Mouse (Mus musculus) lung, embryonic 16.5 days (tissue): Measurements from ENCODE around the gene Frs2. TPM values are rescaled to one million over a fixed set of nuclear protein-coding genes. Genes with fewer than 3 reads are reported as not detected.

ENCODE experiments used
- ATAC-seq: fragments of 200-750 bp; cut with Nextera tagmentation; 2 replicates; pipeline ENCODE4 v1.8.0; 2017; ENCODE audit warnings: low read depth, mild to moderate bottlenecking, moderate library complexity
- H3K27ac ChIP-seq: fragments of 300-500 bp; sonication (generic); 2 replicates; pipeline ENCODE4 v1.5.1; 2014; ENCODE audit warnings: mild to moderate bottlenecking, control low read depth, low read length
- H3K27me3 ChIP-seq: fragments of 300-500 bp; sonication (generic); 2 replicates; pipeline ENCODE4 v1.6.1; 2014; ENCODE audit warnings: low read depth, low read length, mixed read lengths; ENCODE audit not compliant: control insufficient read depth, insufficient read depth
- H3K36me3 ChIP-seq: fragments of 300-500 bp; sonication (generic); 2 replicates; pipeline ENCODE4 v1.6.1; 2014; ENCODE audit warnings: low read length; ENCODE audit not compliant: control insufficient read depth, insufficient read depth
- H3K4me1 ChIP-seq: fragments of 300-500 bp; sonication (generic); replicated peaks from 2 replicates; pipeline ENCODE4 v1.6.1; 2014; ENCODE audit warnings: low read length, mixed read lengths; ENCODE audit not compliant: control insufficient read depth, insufficient read depth
- H3K4me2 ChIP-seq: fragments of 300-500 bp; sonication (generic); 2 replicates; pipeline ENCODE4 v1.6.1; 2014; ENCODE audit warnings: low read depth, low read length, control low read depth
- H3K4me3 ChIP-seq: fragments of 300-500 bp; sonication (generic); 2 replicates; pipeline ENCODE4 v1.5.1; 2014; ENCODE audit warnings: mild to moderate bottlenecking, low read length, control low read depth
- H3K9ac ChIP-seq: fragments of 300-500 bp; sonication (generic); 2 replicates; pipeline ENCODE4 v1.6.1; 2014; ENCODE audit warnings: low read length, control low read depth
- H3K9me3 ChIP-seq: fragments of 300-500 bp; sonication (generic); 2 replicates; pipeline ENCODE4 v1.6.1; 2016; ENCODE audit warnings: low read length; ENCODE audit not compliant: control insufficient read depth
- WGBS: fragments of 180-500 bp; shearing (Covaris S2); extraction: QIAGEN DNeasy Blood & Tissue Kit; methylation state at CpG from one replicate; pipeline ENCODE4 v1.1.7; 2014; 5-methylcytosine and 5-hydroxymethylcytosine counted together
- polyA plus RNA-seq: library from polyadenylated mRNA; unstranded; fragments of >200 nt; fragmentation: Nextera tagmentation; extraction: Ambion mirVana; gene quantifications from 2 replicates; pipeline ENCODE4 v1.2.1, GENCODE M21; 2015

The Frs2 gene
- polyA plus RNA-seq, 1 experiment from 2014 or later, result 20.8 TPM

DNA sequence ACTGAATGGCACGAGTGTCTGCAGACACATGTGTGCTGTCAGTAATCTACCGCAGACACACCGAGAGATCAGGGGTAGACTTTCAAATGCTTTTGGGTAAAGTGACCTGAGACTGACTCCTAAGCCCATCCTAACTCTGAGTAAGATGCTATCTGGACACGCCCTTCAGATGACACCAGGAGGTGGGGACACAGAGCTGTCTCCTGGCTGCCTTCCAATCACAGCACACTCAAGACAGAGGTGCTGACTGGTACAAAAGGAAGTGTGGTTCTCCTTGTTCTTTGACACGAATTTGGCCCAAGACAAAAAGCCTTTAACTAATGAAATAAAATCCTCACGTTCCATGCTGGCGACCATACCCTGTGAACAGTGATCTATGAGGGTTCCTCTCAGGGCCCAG lies 75.2 kb downstream of the Frs2 start:
- Histone ChIP-seq H3K4me3 (no peak overlapping the region), H3K4me1 (no peaks in the 10 kb centered on the region), H3K4me2 (no peak overlapping the region), H3K27ac (no peak overlapping the region), H3K36me3 (peaks cover 37% of the 10 kb centered on the region), H3K27me3 (no peaks in the 10 kb centered on the region), H3K9me3 (no peaks in the 10 kb centered on the region), H3K9ac (no peak overlapping the region)
- 60% methylated on average over 7 of the region's 7 CpGs for WGBS
- no peak for ATAC-seq

DNA sequence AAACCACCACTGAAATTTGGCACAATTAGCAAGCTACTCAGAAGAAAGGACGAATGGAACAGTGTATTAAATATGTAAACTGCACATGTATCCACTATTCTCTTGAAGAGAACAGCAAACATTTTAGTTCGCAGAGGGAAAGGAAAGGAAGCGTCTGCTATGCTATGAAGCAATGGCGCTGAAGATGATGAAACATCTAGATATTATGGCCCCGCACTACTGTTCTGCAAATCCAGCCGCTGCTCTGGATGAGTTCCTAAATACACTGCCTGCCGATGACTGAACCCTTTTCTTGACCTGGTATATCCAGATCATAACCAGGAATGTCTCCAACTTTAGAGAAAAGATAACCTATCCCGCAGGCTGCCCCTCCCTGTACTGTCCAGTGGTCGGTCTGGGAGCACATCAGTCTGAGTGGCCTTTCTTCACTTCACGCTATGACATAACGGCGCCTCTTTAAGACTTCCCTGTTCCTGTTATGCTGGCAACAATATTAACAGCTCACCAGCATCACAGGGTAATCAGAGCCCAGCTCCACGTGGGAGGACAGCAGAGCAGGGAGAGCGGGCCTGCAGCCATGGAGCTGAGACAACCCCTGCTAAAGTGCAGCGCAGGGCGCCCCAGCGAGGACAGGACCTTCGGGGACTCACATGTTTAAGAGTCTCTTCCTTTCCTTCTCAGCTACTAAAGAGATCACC lies 76.0 kb downstream of the Frs2 start:
- H3K4me2 ChIP-seq, result no peak overlapping the region
- H3K27ac ChIP-seq, result no peak overlapping the region
- no peak overlapping the region for H3K4me3 ChIP-seq
- no peak overlapping the region for H3K9ac ChIP-seq
- 85% methylated on average over 18 of the region's 18 CpGs for WGBS
- no peaks in the 10 kb centered on the region for H3K27me3 ChIP-seq
- no peaks in the 10 kb centered on the region for H3K9me3 ChIP-seq
- no peaks in the 10 kb centered on the region for H3K4me1 ChIP-seq
- peaks cover 37% of the 10 kb centered on the region for H3K36me3 ChIP-seq
- 0 out of 2 replicates have a peak, but pooled peaks have one; percentile 26 for ATAC-seq

- no peak overlapping the region for H3K27ac ChIP-seq
- 0 out of 2 replicates have a peak, but pooled peaks cover 2% of the 10 kb centered on the region for H3K4me1 ChIP-seq
- no peak overlapping the region for H3K9ac ChIP-seq
- H3K4me2 ChIP-seq, result no peak overlapping the region
- no peak for ATAC-seq
- H3K36me3 ChIP-seq, result peaks cover 19% of the 10 kb centered on the region
- no peaks in the 10 kb centered on the region for H3K9me3 ChIP-seq
- no peak overlapping the region for H3K4me3 ChIP-seq
- no peaks in the 10 kb centered on the region for H3K27me3 ChIP-seq
- 82% methylated on average over 3 of the region's 3 CpGs for WGBS
Observed at GRCm38 (mm10) chr10:117069109-117069508, 79.2 kb downstream of the Frs2 start.

DNA sequence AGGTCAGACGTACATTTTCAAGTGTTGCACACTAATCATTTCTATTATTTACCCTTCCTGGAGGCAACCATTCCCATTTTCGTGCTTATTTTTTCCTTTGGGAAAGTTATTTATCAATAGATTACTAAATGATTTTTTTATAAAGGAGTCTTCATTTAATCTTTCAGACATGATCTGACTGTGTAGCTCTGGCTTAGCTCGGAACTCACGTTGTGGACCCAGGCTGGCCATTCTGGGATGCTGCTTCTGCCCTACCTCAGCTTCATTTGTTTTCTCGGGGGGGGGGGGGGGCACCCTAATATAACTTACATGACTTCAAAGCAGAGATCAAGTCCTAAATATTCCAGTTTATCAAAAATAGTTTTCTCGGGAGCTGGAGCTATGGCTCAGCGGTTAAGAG lies 84.3 kb downstream of the Frs2 start:
- Histone ChIP-seq H3K27ac (peak overlapping the region; percentile 91), H3K4me1 (peaks cover 7% of the 10 kb centered on the region; the same call in 1 of the 2 replicates), H3K36me3 (peaks cover 25% of the 10 kb centered on the region), H3K4me3 (peak overlapping the region; percentile 96), H3K27me3 (no peaks in the 10 kb centered on the region), H3K4me2 (peak overlapping the region; percentile 70), H3K9ac (peak overlapping the region; percentile 69), H3K9me3 (no peaks in the 10 kb centered on the region)
- ATAC-seq, result peak; percentile 31; the same call in 1 of the 2 replicates
- 5% methylated on average over 7 of the region's 7 CpGs for WGBS

GRCm38 (mm10) chr10:117063254-117064021 lies 84.9 kb downstream of the Frs2 start, which contains the start of gene Cct2:
TSS of gene Cct2 (minus strand) at chr10:117063814.
- under 1% methylated on average over 67 of the region's 68 CpGs for WGBS
- Histone ChIP-seq H3K9me3 (no peaks in the 10 kb centered on the region), H3K4me3 (peak within 1 kb of the TSS; percentile 96), H3K4me1 (peaks cover 7% of the 10 kb centered on the region), H3K9ac (peak within 1 kb of the TSS; percentile 83), H3K4me2 (peak within 1 kb of the TSS; percentile 94), H3K36me3 (peaks cover 31% of the 10 kb centered on the region), H3K27ac (peak within 1 kb of the TSS; percentile 91), H3K27me3 (no peaks in the 10 kb centered on the region)
- ATAC-seq, result peak; percentile 97

- Histone ChIP-seq H3K36me3 (peaks cover 33% of the 10 kb centered on the region), H3K4me1 (peaks cover 7% of the 10 kb centered on the region), H3K4me2 (peak overlapping the region; percentile 94), H3K4me3 (peak overlapping the region; percentile 96), H3K9ac (peak overlapping the region; percentile 83), H3K27ac (peak overlapping the region; percentile 87), H3K27me3 (no peaks in the 10 kb centered on the region), H3K9me3 (no peaks in the 10 kb centered on the region)
- WGBS, result 2% methylated on average over 15 of the region's 15 CpGs
- no peak for ATAC-seq
Observed at GRCm38 (mm10) chr10:117062894-117063253, 85.5 kb downstream of the Frs2 start.

DNA sequence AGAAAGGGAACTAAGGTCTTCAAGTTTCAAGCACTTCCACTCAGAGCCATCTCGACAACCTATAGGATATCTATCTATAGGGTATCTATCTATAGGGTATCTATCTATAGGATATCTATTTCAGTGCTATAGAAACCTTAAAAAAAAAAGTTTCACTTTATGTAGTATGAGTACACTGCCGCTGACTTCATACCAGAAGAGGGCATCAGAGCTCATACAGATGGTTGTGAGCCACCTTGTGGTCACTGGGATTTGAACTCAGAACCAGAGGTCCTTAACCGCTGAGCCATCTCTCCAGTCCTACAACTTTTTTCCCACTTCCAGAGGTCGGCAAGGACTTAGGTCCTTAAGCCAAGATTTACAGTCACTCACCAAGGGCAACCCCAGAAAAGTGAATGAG lies 92.7 kb downstream of the Frs2 start:
- H3K4me3 ChIP-seq, result no peak overlapping the region
- no peaks in the 10 kb centered on the region; the same call in 1 of the 2 replicates for H3K4me1 ChIP-seq
- no peaks in the 10 kb centered on the region for H3K27me3 ChIP-seq
- peaks cover 80% of the 10 kb centered on the region for H3K36me3 ChIP-seq
- H3K9ac ChIP-seq, result no peak overlapping the region
- H3K27ac ChIP-seq, result no peak overlapping the region
- 90% methylated on average over 4 of the region's 4 CpGs for WGBS
- no peak for ATAC-seq
- no peaks in the 10 kb centered on the region for H3K9me3 ChIP-seq
- H3K4me2 ChIP-seq, result no peak overlapping the region

DNA sequence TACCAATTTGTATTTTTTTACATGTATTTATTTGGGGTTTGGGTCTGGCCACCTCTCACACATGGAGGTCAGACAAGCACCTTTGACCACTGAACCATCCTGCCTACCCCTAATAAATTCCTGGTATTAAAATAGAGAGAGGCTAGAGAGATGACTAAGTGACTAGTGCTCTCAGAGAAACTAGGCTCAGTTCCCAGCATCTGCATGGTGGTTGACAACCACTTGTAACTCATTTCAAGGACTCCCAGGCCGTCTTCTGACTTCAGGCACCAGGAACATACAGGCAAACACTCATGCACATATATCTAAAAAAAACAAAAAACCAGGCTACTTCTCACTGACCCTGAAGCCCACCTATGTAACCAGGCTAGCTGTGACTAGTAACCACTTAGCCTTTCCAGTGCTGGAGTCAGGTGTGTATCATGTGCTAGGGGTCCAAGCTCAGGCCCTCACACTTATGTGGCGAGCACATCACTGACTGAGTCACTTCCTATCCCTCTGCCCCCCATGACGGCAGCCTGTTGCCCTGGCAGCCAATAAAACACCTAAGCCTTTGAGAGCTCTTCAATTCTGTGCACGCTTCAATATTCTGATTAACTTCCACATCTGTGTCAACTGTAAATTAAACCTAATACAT lies 98.3 kb downstream of the Frs2 start:
- Histone ChIP-seq H3K9ac (no peak overlapping the region), H3K4me2 (no peak overlapping the region), H3K27me3 (no peaks in the 10 kb centered on the region), H3K9me3 (no peaks in the 10 kb centered on the region), H3K36me3 (peaks cover 48% of the 10 kb centered on the region), H3K4me3 (no peak overlapping the region), H3K27ac (no peak overlapping the region), H3K4me1 (peaks cover 6% of the 10 kb centered on the region; the same call in 1 of the 2 replicates)
- WGBS, result 63% methylated on average over 4 of the region's 4 CpGs
- ATAC-seq, result no peak

GRCm38 (mm10) chr10:117049253-117049652 lies 99.1 kb downstream of the Frs2 start:
- WGBS, result 79% methylated on average over 4 of the region's 4 CpGs
- Histone ChIP-seq H3K4me1 (peaks cover 7% of the 10 kb centered on the region; the same call in 1 of the 2 replicates), H3K36me3 (peaks cover 40% of the 10 kb centered on the region), H3K27ac (no peak overlapping the region), H3K27me3 (no peaks in the 10 kb centered on the region), H3K4me2 (no peak overlapping the region), H3K9me3 (no peaks in the 10 kb centered on the region), H3K4me3 (no peak overlapping the region), H3K9ac (no peak overlapping the region)
- no peak for ATAC-seq
